Mouse (Mus musculus): ENCODE measurements around the gene Stau1. TPM values are rescaled to one million over a fixed set of nuclear protein-coding genes. Genes with fewer than 3 reads are reported as not detected.
"Not testable (repeated sequence)": the region's sequence is repeated elsewhere in the genome, so short reads cannot be mapped to it uniquely, and the experiment has no call there.

Gene Stau1
- polyA plus RNA-seq, 1 experiment, result 0.94 TPM

- no peaks in the 10 kb centered on the region for H3K9me3 ChIP-seq (ENCODE audit: control insufficient read depth, low read length)
- H3K36me3 ChIP-seq (ENCODE audit: control insufficient read depth), result peaks cover 39% of the 10 kb centered on the region
- peak overlapping the region; percentile 74 for H3K4me3 ChIP-seq (replicated peaks)
- no peak for TF ChIP-seq TAL1 (IDR thresholded peaks at IDR 0.05; ENCODE audit: low read length)
- no peak for TF ChIP-seq GATA1 (IDR thresholded peaks at IDR 0.05; ENCODE audit: low read length)
- no peaks in the 10 kb centered on the region for H3K27me3 ChIP-seq (ENCODE audit: control insufficient read depth)
- peaks cover 33% of the 10 kb centered on the region for H3K4me1 ChIP-seq (ENCODE audit: control insufficient read depth)
Observed at GRCm38 (mm10) chr2:167015382-167015718, 19.3 kb upstream of the Stau1 start.

- H3K9me3 ChIP-seq (ENCODE audit: control insufficient read depth, low read length), result no peaks in the 10 kb centered on the region
- no peak for TF ChIP-seq TAL1 (IDR thresholded peaks at IDR 0.05; ENCODE audit: low read length)
- TF ChIP-seq GATA1 (IDR thresholded peaks at IDR 0.05; ENCODE audit: low read length), result no peak
- H3K4me1 ChIP-seq (ENCODE audit: control insufficient read depth), result peaks cover 37% of the 10 kb centered on the region
- H3K27me3 ChIP-seq (ENCODE audit: control insufficient read depth), result no peaks in the 10 kb centered on the region
- H3K36me3 ChIP-seq (ENCODE audit: control insufficient read depth), result peaks cover 34% of the 10 kb centered on the region
- peak within 1 kb of the TSS; percentile 74 for H3K4me3 ChIP-seq (replicated peaks)
Observed at GRCm38 (mm10) chr2:167014702-167015381, 18.7 kb upstream of the Stau1 start, which contains the start of gene Ddx27. Gene Ddx27 (plus strand): TSS chr2:167015193.

- no peaks in the 10 kb centered on the region for H3K36me3 ChIP-seq (ENCODE audit: control insufficient read depth)
- H3K9me3 ChIP-seq (ENCODE audit: control insufficient read depth, low read length), result no peaks in the 10 kb centered on the region
- H3K4me3 ChIP-seq (replicated peaks), result no peak overlapping the region
- no peak for TF ChIP-seq TAL1 (IDR thresholded peaks at IDR 0.05; ENCODE audit: low read length)
- no peak for TF ChIP-seq GATA1 (IDR thresholded peaks at IDR 0.05; ENCODE audit: low read length)
- peaks cover 21% of the 10 kb centered on the region for H3K27me3 ChIP-seq (ENCODE audit: control insufficient read depth)
- peaks cover 28% of the 10 kb centered on the region for H3K4me1 ChIP-seq (ENCODE audit: control insufficient read depth)
Observed at GRCm38 (mm10) chr2:167010546-167010945, 14.4 kb upstream of the Stau1 start.

GRCm38 (mm10) chr2:167009483-167009882, 13.4 kb upstream of the Stau1 start:
- Histone ChIP-seq H3K4me1 (ENCODE audit: control insufficient read depth) (peaks cover 21% of the 10 kb centered on the region), H3K36me3 (ENCODE audit: control insufficient read depth) (no peaks in the 10 kb centered on the region), H3K27me3 (ENCODE audit: control insufficient read depth) (peaks cover 24% of the 10 kb centered on the region), H3K4me3 (replicated peaks) (no peak overlapping the region), H3K9me3 (ENCODE audit: control insufficient read depth, low read length) (no peaks in the 10 kb centered on the region)
- TF ChIP-seq TAL1 (IDR thresholded peaks at IDR 0.05; ENCODE audit: low read length), result no peak
- TF ChIP-seq GATA1 (IDR thresholded peaks at IDR 0.05; ENCODE audit: low read length), result no peak

GRCm38 (mm10) chr2:167007565-167007964, 11.5 kb upstream of the Stau1 start:
- H3K9me3 ChIP-seq (ENCODE audit: control insufficient read depth, low read length); H3K36me3 ChIP-seq (ENCODE audit: control insufficient read depth); H3K4me3 ChIP-seq (replicated peaks): not testable (repeated sequence)
- Histone ChIP-seq H3K27me3 (ENCODE audit: control insufficient read depth) (peaks cover 29% of the 10 kb centered on the region), H3K4me1 (ENCODE audit: control insufficient read depth) (peaks cover 23% of the 10 kb centered on the region)

- H3K36me3 ChIP-seq (ENCODE audit: control insufficient read depth), result no peaks in the 10 kb centered on the region
- H3K27me3 ChIP-seq (ENCODE audit: control insufficient read depth), result peaks cover 33% of the 10 kb centered on the region
- peaks cover 23% of the 10 kb centered on the region for H3K4me1 ChIP-seq (ENCODE audit: control insufficient read depth)
- TF ChIP-seq TAL1 (IDR thresholded peaks at IDR 0.05; ENCODE audit: low read length) (no peak), GATA1 (IDR thresholded peaks at IDR 0.05; ENCODE audit: low read length) (no peak)
- H3K4me3 ChIP-seq (replicated peaks), result no peak overlapping the region
- no peaks in the 10 kb centered on the region for H3K9me3 ChIP-seq (ENCODE audit: control insufficient read depth, low read length)
Observed at GRCm38 (mm10) chr2:167007001-167007491, 10.9 kb upstream of the Stau1 start.

- H3K4me3 ChIP-seq (replicated peaks), result no peak overlapping the region
- H3K4me1 ChIP-seq (ENCODE audit: control insufficient read depth), result peaks cover 23% of the 10 kb centered on the region
- peaks cover 39% of the 10 kb centered on the region for H3K27me3 ChIP-seq (ENCODE audit: control insufficient read depth)
- no peaks in the 10 kb centered on the region for H3K36me3 ChIP-seq (ENCODE audit: control insufficient read depth)
- no peaks in the 10 kb centered on the region for H3K9me3 ChIP-seq (ENCODE audit: control insufficient read depth, low read length)
- TF ChIP-seq GATA1 (IDR thresholded peaks at IDR 0.05; ENCODE audit: low read length), result no peak
- TF ChIP-seq TAL1 (IDR thresholded peaks at IDR 0.05; ENCODE audit: low read length), result no peak
Observed at GRCm38 (mm10) chr2:167006355-167006754, 10.3 kb upstream of the Stau1 start.

GRCm38 (mm10) chr2:167004099-167004854, 8.2 kb upstream of the Stau1 start:
- Histone ChIP-seq H3K4me3 (replicated peaks) (no peak overlapping the region), H3K36me3 (ENCODE audit: control insufficient read depth) (no peaks in the 10 kb centered on the region), H3K4me1 (ENCODE audit: control insufficient read depth) (peaks cover 15% of the 10 kb centered on the region), H3K9me3 (ENCODE audit: control insufficient read depth, low read length) (no peaks in the 10 kb centered on the region), H3K27me3 (ENCODE audit: control insufficient read depth) (peaks cover 50% of the 10 kb centered on the region)
- TF ChIP-seq GATA1 (IDR thresholded peaks at IDR 0.05; ENCODE audit: low read length) (no peak), TAL1 (IDR thresholded peaks at IDR 0.05; ENCODE audit: low read length) (no peak)

- peaks cover 12% of the 10 kb centered on the region for H3K4me1 ChIP-seq (ENCODE audit: control insufficient read depth)
- H3K4me3 ChIP-seq (replicated peaks), result no peak overlapping the region
- peaks cover 33% of the 10 kb centered on the region for H3K27me3 ChIP-seq (ENCODE audit: control insufficient read depth)
- TF ChIP-seq TAL1 (IDR thresholded peaks at IDR 0.05; ENCODE audit: low read length) (no peak), GATA1 (IDR thresholded peaks at IDR 0.05; ENCODE audit: low read length) (no peak)
- no peaks in the 10 kb centered on the region for H3K36me3 ChIP-seq (ENCODE audit: control insufficient read depth)
- H3K9me3 ChIP-seq (ENCODE audit: control insufficient read depth, low read length), result no peaks in the 10 kb centered on the region
Observed at GRCm38 (mm10) chr2:167001486-167001885, 5.4 kb upstream of the Stau1 start.

All from erythroblast, embryonic 14.5 days (primary cell).